Mouse (Mus musculus): ENCODE results near the gene Cflar. TPM values are rescaled to one million over a fixed set of nuclear protein-coding genes. Genes with fewer than 3 reads are reported as not detected.

The Cflar gene
- polyA plus RNA-seq, 1 experiment from 2014 or later: 42.0 TPM

GRCm38 (mm10) chr1:58773905-58774304, 62.6 kb downstream of the Cflar start:
- Histone ChIP-seq H3K4me1 (ENCODE audit: control insufficient read depth, insufficient read depth, low read length) (no peaks in the 10 kb centered on the region), H3K27ac (ENCODE audit: low read length) (no peak overlapping the region), H3K9ac (ENCODE audit: low read length) (no peak overlapping the region), H3K9me3 (replicated peaks; ENCODE audit: control insufficient read depth, low read length) (no peaks in the 10 kb centered on the region), H3K4me3 (ENCODE audit: low read length) (no peak overlapping the region), H3K36me3 (ENCODE audit: control insufficient read depth, insufficient read depth) (no peaks in the 10 kb centered on the region), H3K27me3 (ENCODE audit: control insufficient read depth, insufficient read depth, low read length) (no peaks in the 10 kb centered on the region), H3K4me2 (ENCODE audit: low read depth, low read length) (no peak overlapping the region)
- no peak for ATAC-seq (replicated peaks; ENCODE audit: extremely low read depth, insufficient read depth, low FRiP score)
- WGBS: 53% methylated on average over 2 of the region's 2 CpGs

GRCm38 (mm10) chr1:58775361-58775760, 64.1 kb downstream of the Cflar start:
- no peak overlapping the region for H3K9ac ChIP-seq (ENCODE audit: low read length)
- H3K27me3 ChIP-seq (ENCODE audit: control insufficient read depth, insufficient read depth, low read length): no peaks in the 10 kb centered on the region
- H3K4me3 ChIP-seq (ENCODE audit: low read length): no peak overlapping the region
- no peaks in the 10 kb centered on the region for H3K36me3 ChIP-seq (ENCODE audit: control insufficient read depth, insufficient read depth)
- H3K4me1 ChIP-seq (ENCODE audit: control insufficient read depth, insufficient read depth, low read length): no peaks in the 10 kb centered on the region
- no peak for ATAC-seq (replicated peaks; ENCODE audit: extremely low read depth, insufficient read depth, low FRiP score)
- H3K4me2 ChIP-seq (ENCODE audit: low read depth, low read length): no peak overlapping the region
- H3K27ac ChIP-seq (ENCODE audit: low read length): no peak overlapping the region
- H3K9me3 ChIP-seq (replicated peaks; ENCODE audit: control insufficient read depth, low read length): no peaks in the 10 kb centered on the region
- 89% methylated on average over 5 of the region's 5 CpGs for WGBS

GRCm38 (mm10) chr1:58777583-58777982, 66.3 kb downstream of the Cflar start:
- H3K27me3 ChIP-seq (ENCODE audit: control insufficient read depth, insufficient read depth, low read length): no peaks in the 10 kb centered on the region
- H3K4me1 ChIP-seq (ENCODE audit: control insufficient read depth, insufficient read depth, low read length): no peaks in the 10 kb centered on the region
- no peak overlapping the region for H3K4me3 ChIP-seq (ENCODE audit: low read length)
- H3K27ac ChIP-seq (ENCODE audit: low read length): no peak overlapping the region
- H3K36me3 ChIP-seq (ENCODE audit: control insufficient read depth, insufficient read depth): no peaks in the 10 kb centered on the region
- H3K9me3 ChIP-seq (replicated peaks; ENCODE audit: control insufficient read depth, low read length): no peaks in the 10 kb centered on the region
- ATAC-seq (replicated peaks; ENCODE audit: extremely low read depth, insufficient read depth, low FRiP score): no peak
- 88% methylated on average over 1 of the region's 1 CpGs for WGBS
- no peak overlapping the region for H3K4me2 ChIP-seq (ENCODE audit: low read depth, low read length)
- H3K9ac ChIP-seq (ENCODE audit: low read length): no peak overlapping the region

- Histone ChIP-seq H3K27ac (ENCODE audit: low read length) (no peak overlapping the region), H3K9ac (ENCODE audit: low read length) (no peak overlapping the region), H3K4me3 (ENCODE audit: low read length) (no peak overlapping the region), H3K4me2 (ENCODE audit: low read depth, low read length) (no peak overlapping the region), H3K36me3 (ENCODE audit: control insufficient read depth, insufficient read depth) (no peaks in the 10 kb centered on the region), H3K9me3 (replicated peaks; ENCODE audit: control insufficient read depth, low read length) (no peaks in the 10 kb centered on the region), H3K4me1 (ENCODE audit: control insufficient read depth, insufficient read depth, low read length) (no peaks in the 10 kb centered on the region), H3K27me3 (ENCODE audit: control insufficient read depth, insufficient read depth, low read length) (no peaks in the 10 kb centered on the region)
- WGBS: 12% methylated on average over 1 of the region's 1 CpGs
- ATAC-seq (replicated peaks; ENCODE audit: extremely low read depth, insufficient read depth, low FRiP score): no peak
Measured at GRCm38 (mm10) chr1:58778226-58778625, 66.9 kb downstream of the Cflar start.

GRCm38 (mm10) chr1:58786276-58786675, 75.0 kb downstream of the Cflar start:
- Histone ChIP-seq H3K27me3 (ENCODE audit: control insufficient read depth, insufficient read depth, low read length) (no peaks in the 10 kb centered on the region), H3K27ac (ENCODE audit: low read length) (no peak overlapping the region), H3K9ac (ENCODE audit: low read length) (no peak overlapping the region), H3K4me2 (ENCODE audit: low read depth, low read length) (no peak overlapping the region), H3K9me3 (replicated peaks; ENCODE audit: control insufficient read depth, low read length) (no peaks in the 10 kb centered on the region), H3K4me3 (ENCODE audit: low read length) (no peak overlapping the region), H3K36me3 (ENCODE audit: control insufficient read depth, insufficient read depth) (no peaks in the 10 kb centered on the region), H3K4me1 (ENCODE audit: control insufficient read depth, insufficient read depth, low read length) (no peaks in the 10 kb centered on the region)
- ATAC-seq (replicated peaks; ENCODE audit: extremely low read depth, insufficient read depth, low FRiP score): no peak
- WGBS: 81% methylated on average over 2 of the region's 2 CpGs

- WGBS: 94% methylated on average over 4 of the region's 4 CpGs
- ATAC-seq (replicated peaks; ENCODE audit: extremely low read depth, insufficient read depth, low FRiP score): no peak
- Histone ChIP-seq H3K27ac (ENCODE audit: low read length) (no peak overlapping the region), H3K9ac (ENCODE audit: low read length) (no peak overlapping the region), H3K4me2 (ENCODE audit: low read depth, low read length) (no peak overlapping the region), H3K4me3 (ENCODE audit: low read length) (no peak overlapping the region), H3K36me3 (ENCODE audit: control insufficient read depth, insufficient read depth) (no peaks in the 10 kb centered on the region), H3K4me1 (ENCODE audit: control insufficient read depth, insufficient read depth, low read length) (no peaks in the 10 kb centered on the region), H3K27me3 (ENCODE audit: control insufficient read depth, insufficient read depth, low read length) (no peaks in the 10 kb centered on the region), H3K9me3 (replicated peaks; ENCODE audit: control insufficient read depth, low read length) (no peaks in the 10 kb centered on the region)
Measured at GRCm38 (mm10) chr1:58788410-58788809, 77.1 kb downstream of the Cflar start.

- peak overlapping the region; percentile 86 for H3K4me2 ChIP-seq (ENCODE audit: low read depth, low read length)
- H3K9me3 ChIP-seq (replicated peaks; ENCODE audit: control insufficient read depth, low read length): no peaks in the 10 kb centered on the region
- 52% methylated on average over 2 of the region's 2 CpGs for whole genome bisulfite sequencing
- H3K27me3 ChIP-seq (ENCODE audit: control insufficient read depth, insufficient read depth, low read length): no peaks in the 10 kb centered on the region
- H3K27ac ChIP-seq (ENCODE audit: low read length): no peak overlapping the region
- peak overlapping the region; percentile 90 for H3K9ac ChIP-seq (ENCODE audit: low read length)
- H3K4me3 ChIP-seq (ENCODE audit: low read length): peak overlapping the region; percentile 78
- H3K4me1 ChIP-seq (ENCODE audit: control insufficient read depth, insufficient read depth, low read length): 0 out of 2 replicates have a peak, but pooled peaks cover 2% of the 10 kb centered on the region
- no peak for ATAC-seq (replicated peaks; ENCODE audit: extremely low read depth, insufficient read depth, low FRiP score)
- peaks cover 3% of the 10 kb centered on the region for H3K36me3 ChIP-seq (ENCODE audit: control insufficient read depth, insufficient read depth)
Measured at GRCm38 (mm10) chr1:58794705-58795104, 83.4 kb downstream of the Cflar start.

- WGBS: under 1% methylated on average over 42 of the region's 42 CpGs
- peak within 1 kb of the TSS; percentile 78 for H3K4me3 ChIP-seq (ENCODE audit: low read length)
- peak within 1 kb of the TSS; percentile 90 for H3K9ac ChIP-seq (ENCODE audit: low read length)
- H3K27ac ChIP-seq (ENCODE audit: low read length): peak within 1 kb of the TSS; percentile 82
- H3K4me2 ChIP-seq (ENCODE audit: low read depth, low read length): peak within 1 kb of the TSS; percentile 86
- H3K9me3 ChIP-seq (replicated peaks; ENCODE audit: control insufficient read depth, low read length): no peaks in the 10 kb centered on the region
- ATAC-seq (replicated peaks; ENCODE audit: extremely low read depth, insufficient read depth, low FRiP score): peak; percentile 84
- H3K4me1 ChIP-seq (ENCODE audit: control insufficient read depth, insufficient read depth, low read length): 0 out of 2 replicates have a peak, but pooled peaks cover 2% of the 10 kb centered on the region
- H3K36me3 ChIP-seq (ENCODE audit: control insufficient read depth, insufficient read depth): peaks cover 3% of the 10 kb centered on the region
- no peaks in the 10 kb centered on the region for H3K27me3 ChIP-seq (ENCODE audit: control insufficient read depth, insufficient read depth, low read length)
Measured at GRCm38 (mm10) chr1:58795291-58796058, 84.2 kb downstream of the Cflar start, which contains the start of gene Casp8. Gene Casp8, plus strand, starts transcription at chr1:58795374.

- WGBS: 6% methylated on average over 3 of the region's 3 CpGs
- 0 out of 2 replicates have a peak, but pooled peaks have one; percentile 17 for ATAC-seq (replicated peaks; ENCODE audit: extremely low read depth, insufficient read depth, low FRiP score)
- Histone ChIP-seq H3K27me3 (ENCODE audit: control insufficient read depth, insufficient read depth, low read length) (no peaks in the 10 kb centered on the region), H3K9me3 (replicated peaks; ENCODE audit: control insufficient read depth, low read length) (no peaks in the 10 kb centered on the region), H3K4me3 (ENCODE audit: low read length) (peak overlapping the region; percentile 78), H3K36me3 (ENCODE audit: control insufficient read depth, insufficient read depth) (peaks cover 3% of the 10 kb centered on the region), H3K4me2 (ENCODE audit: low read depth, low read length) (peak overlapping the region; percentile 86), H3K9ac (ENCODE audit: low read length) (peak overlapping the region; percentile 90), H3K4me1 (ENCODE audit: control insufficient read depth, insufficient read depth, low read length) (0 out of 2 replicates have a peak, but pooled peaks cover 2% of the 10 kb centered on the region), H3K27ac (ENCODE audit: low read length) (peak overlapping the region; percentile 82)
Measured at GRCm38 (mm10) chr1:58796059-58796363, 84.7 kb downstream of the Cflar start.

Measured in heart, embryonic 16.5 days (tissue).